Mouse (Mus musculus) forebrain, embryonic 12.5 days (tissue): ENCODE measurements around the gene Olfm1. TPM values are rescaled to one million over a fixed set of nuclear protein-coding genes. Genes with fewer than 3 reads are reported as not detected.

ENCODE experiments used
- ATAC-seq: fragments of 200-750 bp; cut with Nextera tagmentation; 2 replicates; pipeline ENCODE4 v1.8.0; 2017; ENCODE audit warnings: moderate TSS enrichment; ENCODE audit not compliant: low FRiP score
- H3K27ac ChIP-seq: fragments of 300-500 bp; sonication (generic); 2 replicates; pipeline ENCODE4 v1.5.1; 2016; ENCODE audit warnings: mild to moderate bottlenecking
- H3K27me3 ChIP-seq: fragments of 300-500 bp; sonication (generic); 2 replicates; pipeline ENCODE4 v1.6.1; 2016; ENCODE audit warnings: mild to moderate bottlenecking
- H3K36me3 ChIP-seq: fragments of 300-500 bp; sonication (generic); replicated peaks from 2 replicates; pipeline ENCODE4 v1.6.1; 2016; ENCODE audit warnings: mild to moderate bottlenecking
- H3K4me1 ChIP-seq: fragments of 300-500 bp; sonication (generic); 2 replicates; pipeline ENCODE4 v1.6.1; 2016
- H3K4me2 ChIP-seq: fragments of 300-500 bp; sonication (generic); 2 replicates; pipeline ENCODE4 v1.6.1; 2016; ENCODE audit warnings: mild to moderate bottlenecking, moderate library complexity
- H3K4me3 ChIP-seq: fragments of 300-500 bp; sonication (generic); replicated peaks from 2 replicates; pipeline ENCODE4 v1.5.1; 2016; ENCODE audit warnings: mild to moderate bottlenecking
- H3K9ac ChIP-seq: fragments of 300-500 bp; sonication (generic); 2 replicates; pipeline ENCODE4 v1.6.1; 2016; ENCODE audit warnings: mild to moderate bottlenecking
- H3K9me3 ChIP-seq: fragments of 300-500 bp; sonication (generic); 2 replicates; pipeline ENCODE4 v1.6.1; 2016
- WGBS: fragments of 180-500 bp; shearing (Covaris S2); methylation state at CpG from one replicate; pipeline ENCODE4 v1.1.7; 2016; 5-methylcytosine and 5-hydroxymethylcytosine counted together
- polyA plus RNA-seq: library from polyadenylated mRNA; unstranded; fragments of >200 nt; fragmentation: Nextera tagmentation; extraction: Ambion mirVana; gene quantifications from 2 replicates; pipeline ENCODE4 v1.2.1, GENCODE M21; 2016

Gene Olfm1
- polyA plus RNA-seq, 1 experiment from 2014 or later = 81.5 TPM

DNA sequence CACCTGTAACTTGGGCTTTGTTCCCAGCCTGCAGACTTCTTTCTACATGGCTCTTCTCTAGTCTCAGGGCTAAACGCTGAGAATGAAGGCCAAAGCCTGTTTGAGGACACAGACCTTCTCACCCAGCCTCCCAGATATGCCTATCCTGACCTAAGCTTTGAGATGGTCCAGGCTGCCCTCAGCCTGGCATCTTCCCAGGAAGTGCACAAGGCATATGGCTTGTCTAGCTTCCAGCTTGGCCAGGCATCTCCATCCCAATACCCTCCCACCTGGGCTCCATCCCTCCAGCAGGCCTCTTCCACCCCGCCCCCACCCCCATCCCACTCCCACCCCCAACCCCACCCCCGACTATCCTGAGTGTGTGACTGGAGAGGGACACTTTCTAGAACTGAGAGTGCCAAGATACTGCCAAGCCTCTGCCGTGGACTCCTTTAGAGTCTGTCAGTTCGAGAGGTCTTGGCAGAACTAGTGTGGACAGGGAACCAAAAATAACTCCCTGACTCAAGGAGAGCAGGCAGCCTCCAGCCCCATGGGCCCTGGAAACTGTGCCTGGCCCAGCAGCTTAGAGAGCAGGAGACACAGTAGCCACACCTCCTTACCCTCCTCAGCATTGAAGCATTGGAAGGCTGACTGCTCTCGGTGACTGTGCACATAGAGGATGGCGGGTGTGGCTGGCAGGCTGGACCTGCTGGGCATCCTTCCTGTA lies 26.0 kb downstream of the Olfm1 start:
- peaks cover 25% of the 10 kb centered on the region for H3K36me3 ChIP-seq
- no peaks in the 10 kb centered on the region for H3K9me3 ChIP-seq

DNA sequence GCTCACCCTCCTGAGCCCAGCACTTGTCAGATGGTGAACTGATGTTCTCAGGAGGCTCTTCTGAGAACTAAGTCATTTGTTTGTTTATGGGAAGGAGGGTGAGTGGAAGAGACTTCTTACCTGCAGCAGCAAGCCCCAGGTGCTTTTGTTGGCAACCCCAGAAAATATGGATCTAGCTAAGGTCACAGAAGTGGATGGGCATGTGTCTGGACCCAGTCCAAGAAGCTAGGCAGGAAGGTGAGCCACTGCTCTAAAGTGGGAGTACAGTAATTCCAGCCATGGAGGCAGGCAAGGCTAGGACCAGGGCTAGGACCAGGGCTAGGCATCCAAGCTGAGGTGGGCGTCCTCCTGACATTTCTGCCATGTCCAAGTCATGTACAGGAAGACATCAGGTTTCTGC lies 26.8 kb downstream of the Olfm1 start:
- Histone ChIP-seq H3K4me3 (no peak overlapping the region), H3K4me2 (no peak overlapping the region), H3K4me1 (peaks cover 23% of the 10 kb centered on the region), H3K9ac (no peak overlapping the region), H3K36me3 (peaks cover 21% of the 10 kb centered on the region), H3K27ac (no peak overlapping the region), H3K27me3 (no peaks in the 10 kb centered on the region), H3K9me3 (no peaks in the 10 kb centered on the region)
- WGBS = 84% methylated on average over 1 of the region's 1 CpGs
- ATAC-seq = no peak

More for the DNA sequence above, 26.0 kb downstream of the Olfm1 start:
- Histone ChIP-seq H3K4me3 (no peak overlapping the region), H3K27ac (no peak overlapping the region), H3K27me3 (no peaks in the 10 kb centered on the region), H3K9ac (no peak overlapping the region), H3K4me2 (no peak overlapping the region), H3K4me1 (peaks cover 23% of the 10 kb centered on the region)
- no peak for ATAC-seq
- 75% methylated on average over 7 of the region's 7 CpGs for WGBS

DNA sequence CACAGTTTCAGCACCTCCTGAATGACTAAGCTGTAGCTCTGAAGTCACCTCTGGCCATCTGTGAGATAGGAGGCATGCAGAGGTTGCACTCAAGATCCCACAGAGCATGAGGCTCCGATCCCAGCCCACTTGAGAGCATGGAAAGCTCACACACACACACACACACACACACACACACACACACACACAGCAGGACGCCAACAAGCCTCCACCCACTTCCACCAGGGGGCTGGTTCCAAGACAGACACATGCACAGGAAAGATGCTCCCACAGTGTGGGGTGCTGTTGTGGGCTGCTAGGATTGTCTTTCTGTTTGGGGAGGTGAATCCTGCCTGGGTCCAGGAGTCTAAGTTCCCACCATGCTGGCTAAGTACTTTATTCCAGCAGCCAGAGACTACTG lies 29.0 kb downstream of the Olfm1 start:
- Histone ChIP-seq H3K36me3 (peaks cover 12% of the 10 kb centered on the region), H3K9ac (no peak overlapping the region), H3K9me3 (no peaks in the 10 kb centered on the region), H3K4me3 (no peak overlapping the region), H3K27ac (no peak overlapping the region), H3K4me2 (no peak overlapping the region), H3K4me1 (peaks cover 27% of the 10 kb centered on the region), H3K27me3 (no peaks in the 10 kb centered on the region)
- no peak for ATAC-seq
- 61% methylated on average over 2 of the region's 2 CpGs for WGBS

DNA sequence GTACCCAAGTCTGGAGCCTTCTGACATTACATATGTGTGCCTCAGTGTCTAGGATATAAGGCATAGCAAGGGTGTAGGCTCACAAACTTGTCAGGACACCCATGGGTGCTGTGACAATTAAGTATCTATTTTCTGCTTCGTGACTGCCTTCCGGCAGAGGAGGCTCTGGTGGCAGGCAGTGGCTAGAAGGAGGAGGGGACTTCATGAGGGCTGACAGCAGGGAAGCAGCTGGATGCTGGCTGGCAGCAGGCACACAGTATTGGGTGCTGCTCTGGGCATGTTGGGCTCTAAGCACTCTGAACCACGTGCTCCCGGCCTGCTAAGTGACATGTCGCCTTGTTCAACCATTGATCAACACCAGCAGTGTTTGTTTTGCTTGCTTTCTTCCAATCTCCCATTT lies 32.0 kb downstream of the Olfm1 start:
- H3K27ac ChIP-seq = no peak overlapping the region
- H3K9ac ChIP-seq = no peak overlapping the region
- H3K36me3 ChIP-seq = peaks cover 20% of the 10 kb centered on the region
- no peak overlapping the region for H3K4me2 ChIP-seq
- no peak for ATAC-seq
- peaks cover 47% of the 10 kb centered on the region for H3K4me1 ChIP-seq
- 73% methylated on average over 5 of the region's 5 CpGs for WGBS
- no peaks in the 10 kb centered on the region for H3K9me3 ChIP-seq
- no peak overlapping the region for H3K4me3 ChIP-seq
- no peaks in the 10 kb centered on the region for H3K27me3 ChIP-seq

DNA sequence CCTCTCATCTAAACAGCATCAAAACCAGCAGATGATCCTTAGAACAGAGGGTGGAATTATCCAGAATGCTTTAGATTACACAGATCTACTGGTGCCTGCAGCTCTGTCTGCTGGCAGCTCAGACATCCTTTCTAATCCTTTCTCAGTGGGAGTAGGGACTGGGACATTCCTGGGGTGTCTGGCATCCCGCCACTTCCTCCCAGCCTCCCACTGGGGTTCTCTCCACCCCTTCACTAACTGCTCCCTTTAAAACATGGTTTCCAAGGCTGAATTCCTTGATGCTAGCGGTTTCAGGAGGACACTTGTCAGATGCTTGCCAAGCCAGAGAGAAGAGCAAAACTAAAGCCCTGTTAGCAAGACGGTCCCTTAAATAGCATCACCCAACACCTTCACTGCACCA lies 33.1 kb downstream of the Olfm1 start:
- Histone ChIP-seq H3K27me3 (no peaks in the 10 kb centered on the region), H3K27ac (no peak overlapping the region), H3K4me3 (no peak overlapping the region), H3K36me3 (peaks cover 31% of the 10 kb centered on the region), H3K4me2 (no peak overlapping the region), H3K4me1 (peaks cover 43% of the 10 kb centered on the region), H3K9me3 (no peaks in the 10 kb centered on the region), H3K9ac (no peak overlapping the region)
- WGBS = 65% methylated on average over 3 of the region's 3 CpGs
- no peak for ATAC-seq

DNA sequence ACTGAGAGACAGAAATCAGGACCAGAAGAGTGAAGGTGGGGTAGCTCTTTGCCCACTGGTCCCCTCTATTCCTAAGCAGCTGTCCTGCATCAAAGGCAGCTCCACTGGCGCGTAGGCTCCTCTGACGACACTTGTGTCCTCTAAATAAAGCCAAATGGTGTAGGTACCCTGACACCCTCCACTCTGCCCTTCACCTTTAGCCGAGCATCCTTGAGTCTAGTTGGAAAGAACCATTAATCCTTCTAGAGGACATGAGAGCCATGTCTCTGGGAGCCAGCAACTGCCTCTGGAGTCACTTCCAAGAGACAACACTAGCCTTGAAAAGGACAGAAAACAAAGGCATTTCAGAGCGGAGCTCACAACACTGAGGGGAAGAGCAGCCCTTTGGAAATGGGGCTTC lies 34.2 kb downstream of the Olfm1 start:
- Histone ChIP-seq H3K4me1 (peaks cover 38% of the 10 kb centered on the region), H3K36me3 (peaks cover 32% of the 10 kb centered on the region), H3K27ac (no peak overlapping the region), H3K4me2 (no peak overlapping the region), H3K27me3 (no peaks in the 10 kb centered on the region), H3K9me3 (no peaks in the 10 kb centered on the region), H3K9ac (no peak overlapping the region), H3K4me3 (no peak overlapping the region)
- 64% methylated on average over 5 of the region's 5 CpGs for WGBS
- no peak for ATAC-seq

DNA sequence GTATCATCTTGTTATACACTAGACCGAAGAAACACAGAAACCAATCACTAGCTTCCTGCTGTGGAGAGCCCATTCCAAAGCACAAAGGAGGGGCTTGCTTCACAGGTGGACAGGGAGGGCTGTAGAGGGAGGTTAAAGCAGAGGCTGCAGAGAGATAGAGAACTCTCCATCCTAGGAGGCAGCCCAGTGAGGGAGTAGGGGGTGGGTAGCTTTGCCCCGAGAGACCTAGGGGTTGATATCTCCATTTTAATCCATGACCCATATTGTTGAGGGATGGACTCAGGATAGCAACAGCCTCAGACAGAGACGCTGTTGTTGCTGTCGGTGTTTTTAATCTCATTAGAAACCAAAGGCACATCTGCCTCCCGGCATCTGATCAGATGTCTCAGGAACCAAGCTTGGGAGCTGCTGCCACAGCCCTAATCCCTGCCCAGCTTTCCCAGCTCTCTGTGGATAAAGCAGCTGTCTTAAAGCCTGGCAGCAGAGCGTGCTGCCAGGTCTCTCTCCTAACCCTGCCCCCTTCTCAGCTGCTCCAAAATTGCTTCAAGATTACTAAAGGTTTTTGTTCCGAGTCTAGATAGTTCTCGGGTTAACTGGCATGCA lies 34.9 kb downstream of the Olfm1 start:
- Histone ChIP-seq H3K27me3 (no peaks in the 10 kb centered on the region), H3K9me3 (no peaks in the 10 kb centered on the region), H3K4me1 (peaks cover 33% of the 10 kb centered on the region), H3K27ac (no peak overlapping the region), H3K9ac (peak overlapping the region; percentile 36; the same call in 1 of the 2 replicates), H3K4me2 (no peak overlapping the region), H3K4me3 (no peak overlapping the region), H3K36me3 (peaks cover 29% of the 10 kb centered on the region)
- no peak for ATAC-seq
- 14% methylated on average over 8 of the region's 8 CpGs for WGBS

DNA sequence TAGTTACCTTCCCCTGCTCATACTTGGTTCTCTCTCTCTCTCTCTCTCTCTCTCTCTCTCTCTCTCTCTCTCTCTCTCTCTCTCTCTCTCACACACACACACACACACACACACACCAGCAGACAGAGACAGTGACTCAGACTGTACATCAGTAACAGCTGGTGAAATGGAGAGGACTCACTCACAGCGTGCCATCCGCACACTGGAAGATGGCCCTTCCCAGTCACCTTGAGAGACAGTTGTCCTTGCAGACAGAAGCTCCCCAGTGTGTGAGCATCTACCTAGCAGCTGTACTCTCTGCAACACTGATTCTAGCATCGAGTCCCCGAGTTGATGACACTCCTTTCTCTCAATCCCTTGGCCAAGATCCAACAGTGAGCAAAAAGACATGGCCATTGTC lies 35.6 kb downstream of the Olfm1 start:
- peaks cover 29% of the 10 kb centered on the region for H3K36me3 ChIP-seq
- no peaks in the 10 kb centered on the region for H3K27me3 ChIP-seq
- ATAC-seq = no peak
- 89% methylated on average over 4 of the region's 4 CpGs for WGBS
- H3K9ac ChIP-seq = no peak overlapping the region
- no peak overlapping the region for H3K27ac ChIP-seq
- no peaks in the 10 kb centered on the region for H3K9me3 ChIP-seq
- no peak overlapping the region for H3K4me3 ChIP-seq
- H3K4me1 ChIP-seq = peaks cover 26% of the 10 kb centered on the region
- H3K4me2 ChIP-seq = no peak overlapping the region

DNA sequence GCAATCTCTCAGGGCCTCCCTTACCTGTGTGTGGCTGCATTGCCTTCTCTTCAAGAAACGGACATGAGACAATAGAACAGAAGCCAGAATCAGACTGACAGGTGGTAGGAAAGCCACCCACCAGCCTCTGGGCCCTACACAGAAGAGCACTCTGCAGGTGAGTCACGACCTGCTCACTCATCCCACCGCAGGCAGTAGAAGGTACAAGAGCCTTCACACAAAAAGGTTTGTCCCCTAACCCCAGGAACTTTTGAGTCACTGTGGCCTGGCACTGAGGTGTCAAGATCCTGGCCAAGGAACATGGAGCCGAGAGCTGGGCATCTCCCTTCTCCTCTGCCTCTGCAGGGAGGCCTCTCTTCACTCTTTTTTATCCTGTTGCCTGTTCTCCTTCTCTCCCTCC lies 42.3 kb downstream of the Olfm1 start:
- Histone ChIP-seq H3K27me3 (no peaks in the 10 kb centered on the region), H3K27ac (no peak overlapping the region), H3K4me3 (no peak overlapping the region), H3K9ac (no peak overlapping the region), H3K4me2 (no peak overlapping the region), H3K9me3 (no peaks in the 10 kb centered on the region), H3K36me3 (peaks cover 9% of the 10 kb centered on the region), H3K4me1 (peaks cover 3% of the 10 kb centered on the region; the same call in 1 of the 2 replicates)
- WGBS = 77% methylated on average over 4 of the region's 4 CpGs
- no peak for ATAC-seq

DNA sequence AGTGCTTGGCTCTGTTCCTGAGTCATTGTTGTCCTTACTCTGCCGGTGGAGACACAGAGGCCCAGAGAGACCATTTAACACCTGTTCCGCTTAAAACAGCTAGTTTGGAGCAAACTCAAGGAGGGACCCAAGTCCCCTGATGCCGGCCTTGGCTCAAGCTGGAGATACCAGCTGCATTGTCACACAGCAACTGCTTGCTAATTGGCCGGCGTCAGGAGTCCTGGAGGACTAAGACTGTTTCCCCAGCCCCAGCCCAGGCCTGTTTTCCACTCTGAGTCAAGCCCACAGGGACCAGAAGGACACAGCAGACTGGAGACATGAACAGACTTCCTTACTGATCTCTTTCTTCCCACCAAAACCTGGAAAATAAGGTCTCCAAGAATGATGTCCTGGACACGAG lies 43.7 kb downstream of the Olfm1 start:
- Histone ChIP-seq H3K4me1 (peaks cover 3% of the 10 kb centered on the region; the same call in 1 of the 2 replicates), H3K27me3 (no peaks in the 10 kb centered on the region), H3K4me2 (no peak overlapping the region), H3K9ac (no peak overlapping the region), H3K4me3 (no peak overlapping the region), H3K27ac (no peak overlapping the region), H3K36me3 (no peaks in the 10 kb centered on the region), H3K9me3 (no peaks in the 10 kb centered on the region)
- WGBS = 84% methylated on average over 6 of the region's 6 CpGs
- ATAC-seq = no peak

DNA sequence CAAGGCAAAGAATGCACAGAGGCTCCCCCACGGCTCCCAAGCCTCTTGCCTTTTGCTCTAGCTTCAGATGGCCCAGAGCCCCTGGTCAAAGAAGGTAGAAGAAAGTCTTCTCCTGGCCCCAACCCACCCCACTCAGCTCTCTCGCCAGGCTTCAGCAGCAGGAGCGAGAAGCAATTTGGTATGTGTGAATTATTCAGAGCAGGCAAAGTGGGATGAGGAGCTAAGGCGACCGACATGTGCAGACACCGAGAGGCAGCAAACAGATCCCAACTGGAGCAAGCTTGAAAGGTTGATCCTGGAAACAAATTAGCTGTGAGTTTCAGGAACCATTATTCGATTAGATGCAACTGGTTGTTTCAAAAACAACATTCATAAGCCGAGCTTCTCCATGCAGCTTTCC lies 46.8 kb downstream of the Olfm1 start:
- H3K9ac ChIP-seq = no peak overlapping the region
- 87% methylated on average over 8 of the region's 8 CpGs for WGBS
- H3K27me3 ChIP-seq = no peaks in the 10 kb centered on the region
- H3K4me2 ChIP-seq = no peak overlapping the region
- no peaks in the 10 kb centered on the region for H3K9me3 ChIP-seq
- H3K4me3 ChIP-seq = no peak overlapping the region
- no peaks in the 10 kb centered on the region for H3K4me1 ChIP-seq
- no peaks in the 10 kb centered on the region for H3K36me3 ChIP-seq
- no peak overlapping the region for H3K27ac ChIP-seq
- ATAC-seq = no peak

DNA sequence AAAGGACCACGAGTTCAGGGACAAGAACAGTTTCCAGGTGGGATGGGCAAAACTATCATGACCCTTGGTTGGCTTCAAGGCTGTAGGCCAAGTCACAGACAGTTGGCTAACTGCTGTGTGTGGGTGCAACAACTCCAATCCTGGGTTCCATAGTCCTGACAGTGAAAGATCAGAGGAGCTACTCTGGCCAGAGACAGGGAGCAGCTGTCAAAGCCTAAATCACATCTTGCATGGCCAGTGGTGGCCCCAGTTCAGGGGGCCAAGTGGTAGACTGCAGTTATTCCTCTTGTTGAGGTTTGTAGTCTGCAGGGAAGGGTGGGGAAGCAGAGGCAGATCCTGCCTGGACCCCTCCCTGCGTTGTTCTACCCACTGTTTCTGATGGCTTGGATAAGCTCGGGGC lies 48.1 kb downstream of the Olfm1 start:
- H3K9ac ChIP-seq = no peak overlapping the region
- no peak overlapping the region for H3K4me2 ChIP-seq
- no peak for ATAC-seq
- H3K9me3 ChIP-seq = no peaks in the 10 kb centered on the region
- H3K27me3 ChIP-seq = 0 out of 2 replicates have a peak, but pooled peaks cover under 1% of the 10 kb centered on the region
- H3K36me3 ChIP-seq = no peaks in the 10 kb centered on the region
- no peaks in the 10 kb centered on the region for H3K4me1 ChIP-seq
- H3K27ac ChIP-seq = no peak overlapping the region
- 83% methylated on average over 3 of the region's 3 CpGs for WGBS
- no peak overlapping the region for H3K4me3 ChIP-seq
